Mouse (Mus musculus) kidney, postnatal 14 days (tissue): ENCODE measurements around the gene Ep400.
A peak's percentile ranks its signal among the peaks of the same experiment; 100 is the strongest.

Experiments
- DNase-seq: peaks from one replicate; pipeline ENCODE4 v3.0.0; 2022; ENCODE audit warnings: mixed read lengths

Ep400 gene

DNA sequence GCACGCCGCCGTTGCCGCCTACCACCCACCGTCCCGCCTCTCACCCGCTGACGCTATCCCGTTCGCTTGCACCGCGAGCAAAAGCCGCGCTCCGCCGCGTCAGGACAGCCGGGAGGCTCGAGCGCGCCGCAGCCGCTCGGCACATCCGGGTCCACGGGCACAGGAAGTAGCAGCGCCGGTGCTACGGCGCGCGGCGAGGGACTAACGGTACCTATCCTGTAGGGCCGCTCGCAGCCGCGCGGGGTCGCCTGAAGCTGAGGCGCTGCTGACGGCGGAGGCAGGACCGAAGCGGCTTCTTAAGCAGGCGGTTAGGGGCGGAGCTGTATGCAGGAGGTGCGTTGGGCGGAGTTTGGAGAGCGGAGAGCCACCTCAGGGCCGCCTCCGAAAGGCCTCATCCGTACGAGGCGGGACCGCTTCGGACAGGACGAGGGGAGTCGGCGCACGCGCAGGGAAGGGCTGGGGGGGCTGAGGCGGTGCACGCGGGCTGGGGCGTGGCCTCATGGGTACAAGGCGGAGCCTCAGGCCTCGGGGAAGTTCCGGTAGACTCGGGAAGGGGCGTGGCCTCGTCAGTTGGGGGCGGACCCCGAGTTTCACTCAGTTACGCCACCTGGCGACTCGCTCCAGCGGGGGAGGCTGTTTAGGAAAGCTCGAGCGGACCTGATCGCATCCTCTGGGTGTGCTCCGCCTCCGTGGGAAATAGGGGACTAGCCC, at the start of gene Ep400:
Ep400 (minus strand) TSS at position 270 of the 711 bp plus-strand sequence.
- peak; percentile 100 for DNase-seq

DNA sequence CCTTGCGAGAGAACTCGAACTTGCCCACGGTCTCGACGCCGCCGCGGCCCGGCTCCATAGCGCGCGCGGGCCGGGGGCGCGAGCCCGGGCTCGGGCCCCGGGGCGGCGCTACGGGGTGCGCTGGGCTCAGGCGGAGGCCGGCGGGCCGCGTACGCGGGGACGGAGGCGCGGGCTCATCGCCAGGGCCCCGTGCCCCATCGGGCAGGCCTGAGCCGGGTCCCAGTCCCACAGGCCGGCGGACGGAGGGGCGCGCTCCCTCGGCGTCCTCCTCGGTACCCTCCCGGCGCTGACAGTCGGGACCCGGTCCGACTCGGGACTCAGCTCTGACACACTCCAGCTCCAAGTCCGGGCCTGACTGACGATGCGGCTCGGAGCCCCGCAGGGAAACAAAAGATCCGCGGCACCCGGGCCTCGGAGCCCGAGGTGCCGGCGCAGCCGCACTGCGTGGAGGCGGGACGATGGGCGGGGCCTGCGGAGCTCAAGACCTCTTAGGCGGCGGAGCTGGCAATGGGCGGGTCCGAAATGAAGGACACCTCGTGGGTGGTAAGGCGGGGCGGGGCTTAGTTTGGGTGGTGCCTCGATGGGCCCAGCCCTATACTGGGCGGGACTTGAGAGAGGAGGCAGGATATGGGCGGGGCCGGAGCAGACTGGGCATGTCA, 39.3 kb upstream of the Ep400 start, which contains the start of gene Ulk1:
Ulk1 (minus strand) TSS at position 431 of the 659 bp plus-strand sequence.
- peak; percentile 100 for DNase-seq

DNA sequence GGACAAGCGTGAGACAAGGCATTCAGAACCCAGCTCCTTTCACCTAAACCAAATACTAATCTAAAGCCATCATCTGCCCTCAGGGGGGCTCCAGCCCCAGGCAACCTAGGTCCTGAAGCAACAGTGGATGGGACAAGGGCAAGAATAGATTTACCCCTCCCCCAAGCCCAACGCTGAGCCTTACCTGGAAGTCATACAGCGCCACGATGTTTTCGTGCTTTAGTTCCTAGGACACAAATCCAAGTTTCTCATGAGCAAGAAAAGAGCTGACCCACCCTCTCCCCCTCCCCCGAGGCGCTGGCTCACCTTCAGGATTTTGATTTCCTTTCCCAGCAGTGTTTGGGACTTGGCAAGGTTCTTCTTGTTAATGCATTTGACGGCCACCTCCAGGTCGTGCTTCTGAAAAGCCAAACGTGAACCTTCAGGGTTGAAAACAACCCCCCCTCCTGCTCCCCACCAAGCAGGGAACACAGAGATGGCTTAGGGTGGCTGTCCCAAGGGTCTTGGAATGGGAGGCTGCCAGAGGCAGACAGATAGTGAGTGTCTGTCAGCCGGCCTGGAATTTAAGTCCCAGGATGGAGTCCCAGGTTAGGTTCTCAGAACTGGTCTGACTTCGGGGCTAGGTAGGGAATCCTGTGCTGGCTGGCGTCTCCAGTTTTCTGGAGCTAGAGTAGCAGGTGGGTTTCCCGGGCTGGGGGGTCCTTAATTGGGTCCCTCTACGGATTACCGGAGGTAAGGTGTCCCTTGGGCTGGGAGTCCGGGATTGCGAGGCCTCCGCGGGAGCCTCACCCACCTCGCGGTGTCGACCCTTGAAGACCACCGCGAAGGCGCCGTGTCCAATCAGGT, 38.5 kb upstream of the Ep400 start:
- DNase-seq = peak; percentile 48

DNA sequence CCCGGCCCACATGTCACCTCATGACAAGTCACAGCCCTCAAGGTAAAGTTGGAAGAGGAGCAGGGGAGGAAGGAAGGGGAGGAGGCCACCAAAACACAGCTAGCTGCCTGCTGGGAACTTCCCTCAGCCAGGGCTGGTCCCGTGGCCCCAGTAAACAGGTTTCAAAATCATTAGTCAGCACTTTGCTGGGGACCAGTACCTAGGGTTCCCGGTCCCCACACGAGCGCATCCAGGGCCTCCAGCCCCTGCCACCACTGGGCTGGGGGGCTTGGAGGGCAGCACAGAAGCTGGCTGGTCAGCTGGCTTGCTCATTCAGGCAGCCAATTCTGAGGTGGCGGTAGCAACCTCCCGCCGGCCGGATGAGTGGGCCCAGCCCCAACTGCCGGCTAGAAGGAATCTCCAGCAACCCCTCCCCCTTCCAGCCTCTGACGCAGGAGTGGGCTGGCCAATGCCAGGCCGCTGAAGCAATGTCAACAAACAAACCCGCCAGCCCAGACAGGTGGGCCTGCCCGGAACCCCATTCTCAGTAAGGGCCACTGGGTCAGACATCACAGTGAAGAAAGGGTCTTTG, 37.6 kb upstream of the Ep400 start:
- peak; percentile 94 for DNase-seq

DNA sequence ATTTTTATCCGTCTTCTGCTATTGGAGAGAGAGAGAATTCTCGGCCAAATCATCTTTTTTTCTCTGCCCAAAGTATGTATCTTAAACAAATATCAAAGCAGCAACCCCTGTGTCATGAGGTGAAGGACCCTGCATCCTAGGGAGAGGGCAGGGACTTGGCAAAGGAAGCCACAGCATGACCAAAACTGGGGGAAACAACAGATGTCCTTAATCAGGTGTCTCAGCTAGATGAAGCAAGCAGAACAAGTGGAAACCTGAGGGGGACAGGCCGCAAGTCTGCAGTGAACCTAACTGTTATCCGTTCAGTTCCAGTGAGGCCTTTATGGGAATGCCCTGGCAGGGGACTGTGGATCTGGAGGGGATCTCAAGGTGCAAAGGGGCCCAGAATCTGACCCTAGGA, 36.9 kb upstream of the Ep400 start:
- no peak for DNase-seq

DNA sequence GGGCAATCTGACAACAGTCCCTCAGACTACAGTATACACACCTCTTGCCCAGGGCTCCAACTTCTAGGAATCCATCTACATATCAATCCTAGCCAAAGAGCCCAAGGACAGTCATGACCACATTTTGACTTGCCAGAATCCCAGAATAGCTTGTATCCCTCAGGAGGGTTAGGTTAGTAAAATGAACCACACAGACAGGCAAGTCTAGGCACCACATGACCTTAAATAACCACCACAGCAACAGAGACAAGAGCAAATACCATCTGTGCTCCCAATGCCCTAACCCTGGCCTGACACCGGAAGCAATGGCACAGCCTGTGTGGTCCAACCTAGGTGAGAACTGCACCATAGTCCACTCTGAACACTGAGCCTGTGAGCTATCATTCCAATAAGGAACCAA, 36.2 kb upstream of the Ep400 start:
- DNase-seq = no peak

DNA sequence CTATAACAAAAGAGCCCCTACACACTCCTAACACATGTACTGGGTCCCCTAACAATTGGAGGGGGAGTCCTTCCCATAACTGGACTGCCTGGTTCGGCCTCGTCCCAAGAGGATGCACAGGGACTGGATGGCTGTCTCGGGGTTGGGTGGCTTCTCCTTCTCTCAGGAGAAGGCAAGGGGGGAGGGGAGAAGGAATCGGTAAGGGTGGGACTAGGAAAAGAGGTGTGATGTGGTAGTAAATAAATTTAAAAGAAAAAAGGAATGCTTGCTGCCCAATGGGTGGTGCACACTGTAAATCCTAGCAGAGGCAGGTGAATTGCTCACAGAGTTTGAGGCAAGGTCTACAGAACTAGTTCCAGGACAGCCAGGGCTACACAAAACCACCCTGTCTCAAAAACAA, 35.6 kb upstream of the Ep400 start:
- DNase-seq = no peak

DNA sequence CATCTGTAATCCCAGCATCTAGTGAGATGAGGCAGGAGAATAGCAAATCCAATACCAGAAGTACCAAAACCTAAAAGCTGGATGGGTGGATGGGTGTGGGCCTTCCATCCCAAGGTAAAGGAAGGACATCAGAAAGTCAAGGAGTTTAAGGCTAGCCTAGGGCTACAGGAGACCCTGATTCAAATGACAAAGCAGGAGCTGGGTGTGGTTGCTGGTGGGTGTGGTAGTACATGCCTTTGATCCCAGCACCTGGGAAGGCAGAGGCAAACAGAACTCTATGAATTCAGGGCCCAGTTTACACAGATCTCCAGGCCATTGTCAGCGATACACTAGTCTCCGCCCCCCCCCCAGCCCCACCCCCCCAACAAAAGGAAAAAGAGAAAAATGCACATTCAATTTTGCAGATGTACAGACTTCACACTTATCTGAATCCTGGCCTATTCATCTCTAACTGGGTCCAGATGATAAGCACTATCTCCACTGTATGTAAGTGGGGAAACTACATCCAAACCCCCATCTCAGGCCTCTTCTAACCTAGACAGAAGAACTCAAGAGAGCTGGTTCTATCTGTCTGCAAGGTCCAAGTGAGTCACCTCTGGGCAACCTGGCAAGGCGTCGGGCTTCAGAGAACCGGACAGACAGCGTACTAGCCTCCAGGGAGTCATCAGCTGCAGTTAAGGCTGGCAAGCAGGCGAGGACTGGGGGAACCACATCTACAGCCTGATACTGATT, 33.7 kb upstream of the Ep400 start:
- DNase-seq = no peak

DNA sequence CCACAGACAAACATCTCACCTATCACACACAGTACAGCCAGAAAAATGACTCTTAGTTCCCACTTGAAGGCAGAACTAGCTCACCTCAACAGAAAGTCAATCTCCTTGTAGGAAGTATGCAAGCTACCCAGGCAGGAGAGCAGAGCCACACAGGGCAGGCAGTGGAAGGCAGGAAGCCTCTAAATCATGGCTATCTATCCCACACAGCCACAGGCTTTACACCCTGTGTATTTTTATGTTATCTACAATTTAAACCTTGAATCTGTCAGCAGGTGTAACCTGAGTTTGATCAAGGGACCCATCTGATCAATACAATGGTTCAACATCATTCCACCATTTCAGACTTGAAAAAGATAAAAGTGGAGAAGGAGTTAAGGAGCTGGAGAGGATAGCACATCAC, 32.3 kb upstream of the Ep400 start:
- DNase-seq = no peak

DNA sequence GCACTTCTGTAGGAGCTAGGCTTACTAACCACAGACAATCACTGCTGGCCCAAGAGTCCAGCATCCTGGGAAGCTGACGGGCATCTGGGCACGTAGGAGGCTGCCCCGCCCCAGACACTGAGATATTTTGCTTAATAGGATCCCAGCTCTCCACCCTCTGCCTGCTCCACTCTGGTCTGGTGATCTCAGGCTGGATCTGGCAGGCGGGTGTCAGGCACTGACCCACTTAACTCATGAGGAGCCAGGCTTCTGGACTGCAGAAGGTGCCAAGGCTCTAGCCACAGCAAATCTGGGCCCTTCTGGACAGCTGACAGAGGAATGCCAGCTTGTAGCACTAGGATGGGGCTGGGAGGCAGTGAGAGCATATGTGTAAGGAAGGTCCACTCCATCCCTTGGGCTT, 31.7 kb upstream of the Ep400 start:
- DNase-seq = no peak

DNA sequence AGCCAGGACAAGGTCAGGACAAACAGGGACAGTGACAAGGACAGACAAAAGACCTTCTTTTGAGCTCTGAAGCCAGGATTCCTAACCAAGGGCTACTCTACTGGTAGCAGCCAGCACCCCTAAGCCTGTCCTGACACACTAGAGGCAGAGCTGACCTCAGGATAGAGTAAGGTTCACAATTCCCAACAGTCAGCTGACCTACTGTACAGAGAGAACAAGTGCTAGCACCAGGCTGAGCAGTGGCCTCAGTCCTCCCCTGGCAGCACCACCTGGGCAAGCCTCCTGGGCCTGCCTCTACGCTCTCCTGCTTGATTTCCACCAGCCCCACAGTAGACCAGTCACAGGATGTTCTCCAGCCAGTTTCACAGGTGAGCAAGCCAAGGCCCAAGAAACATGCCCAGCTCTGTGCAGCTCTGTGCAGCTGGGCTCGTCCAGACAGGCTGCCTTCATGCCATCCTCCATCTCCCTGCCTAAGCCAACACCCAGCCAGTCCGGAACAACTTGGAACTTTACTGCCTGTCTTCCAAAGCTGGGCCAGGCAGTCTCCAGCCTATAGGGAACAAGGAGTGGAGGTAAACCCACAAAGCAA, 30.6 kb upstream of the Ep400 start:
- DNase-seq = peak; percentile 34

DNA sequence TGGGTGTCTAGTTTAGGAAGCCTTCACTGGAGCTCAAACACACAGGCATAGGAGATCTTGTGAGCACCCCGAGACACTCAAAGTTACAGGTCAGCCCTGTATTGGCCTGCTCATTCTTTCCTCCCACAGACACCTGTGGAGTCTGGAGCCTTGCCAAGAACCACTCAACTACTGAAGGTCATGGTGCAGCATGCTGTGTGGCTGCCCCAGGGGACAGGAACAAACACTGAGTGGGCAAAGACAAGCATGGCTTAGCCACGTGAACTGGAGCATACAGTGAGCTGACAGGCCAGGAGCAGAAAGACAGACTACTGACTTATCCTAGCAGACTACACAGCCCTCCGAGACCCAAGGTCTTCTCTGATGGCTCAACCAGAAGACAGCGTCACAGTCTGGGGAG, 27.2 kb upstream of the Ep400 start:
- DNase-seq = peak; percentile 80

DNA sequence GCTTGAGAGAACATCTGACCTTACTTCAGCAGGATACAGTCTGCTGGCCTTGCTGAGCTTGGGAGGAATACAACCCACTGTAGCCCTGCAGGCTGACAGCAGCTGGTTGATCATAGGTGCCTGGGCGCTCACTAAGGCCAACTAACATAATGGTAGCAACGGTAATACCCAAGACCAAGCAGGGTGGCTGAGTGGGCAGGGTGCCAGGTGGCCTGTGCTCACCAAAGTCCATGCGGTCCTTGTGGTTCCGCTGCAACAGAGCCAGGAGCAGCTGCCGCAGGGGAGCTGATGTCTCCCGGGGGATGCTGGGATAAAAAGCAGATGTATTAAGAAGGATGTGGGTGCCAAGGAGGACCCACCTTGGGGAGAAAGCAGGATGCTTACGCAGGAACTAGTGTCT, 23.8 kb upstream of the Ep400 start:
- DNase-seq = peak; percentile 64

DNA sequence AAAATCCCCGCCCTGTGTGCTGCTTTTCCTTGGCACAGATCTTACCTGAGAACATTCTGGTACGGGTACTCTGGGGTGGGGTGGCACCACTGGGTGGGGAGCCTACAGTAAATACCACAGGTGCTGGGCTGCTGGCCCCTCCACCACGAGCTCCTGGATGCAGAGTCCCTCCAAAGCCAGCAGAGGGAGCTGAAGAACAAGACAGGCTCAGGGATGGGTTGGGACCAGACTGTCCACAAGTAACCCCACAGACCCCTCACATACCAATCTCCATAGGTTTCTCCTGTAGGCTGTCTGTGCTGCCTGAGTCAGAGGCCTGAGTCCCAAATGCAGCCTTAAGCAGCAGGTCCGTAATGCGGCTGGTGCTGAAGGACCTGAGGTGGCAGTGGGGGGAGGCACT, 18.2 kb upstream of the Ep400 start:
- DNase-seq = peak; percentile 45

DNA sequence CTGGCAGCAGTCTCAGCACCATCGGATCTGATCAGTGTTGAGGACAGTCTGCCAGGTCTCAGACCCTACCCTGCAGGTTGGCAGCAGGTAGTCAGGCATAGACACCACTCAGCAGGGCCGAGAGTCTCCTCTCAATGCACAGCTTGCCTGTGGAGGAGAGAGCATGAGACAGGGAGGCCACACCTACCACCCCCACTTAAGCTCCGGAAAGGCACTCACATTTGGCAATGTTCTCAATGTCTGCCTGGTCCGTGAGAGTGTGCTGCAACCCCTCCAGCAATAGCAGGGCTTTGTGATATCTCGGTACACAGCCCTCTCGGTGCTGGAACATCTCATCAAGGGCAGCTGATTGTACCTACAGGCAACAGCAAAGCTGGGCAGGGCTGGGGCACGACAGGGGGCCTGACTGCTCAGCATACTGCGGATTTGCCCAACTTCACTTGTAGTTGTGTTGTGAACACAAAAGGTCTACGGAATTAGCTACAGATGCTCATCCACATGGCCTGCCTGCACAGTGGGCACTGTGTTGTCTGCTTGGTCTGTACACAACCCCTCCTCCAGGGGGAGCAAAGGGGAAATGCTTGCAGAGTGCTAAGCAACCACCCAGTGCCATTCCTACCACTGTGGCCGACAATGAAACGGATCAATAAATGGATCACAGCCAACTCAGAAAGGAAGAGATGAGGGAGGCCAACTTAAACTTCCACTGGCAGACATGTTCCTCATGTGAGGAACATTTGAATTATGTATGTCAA, 15.7 kb upstream of the Ep400 start:
- DNase-seq = no peak

DNA sequence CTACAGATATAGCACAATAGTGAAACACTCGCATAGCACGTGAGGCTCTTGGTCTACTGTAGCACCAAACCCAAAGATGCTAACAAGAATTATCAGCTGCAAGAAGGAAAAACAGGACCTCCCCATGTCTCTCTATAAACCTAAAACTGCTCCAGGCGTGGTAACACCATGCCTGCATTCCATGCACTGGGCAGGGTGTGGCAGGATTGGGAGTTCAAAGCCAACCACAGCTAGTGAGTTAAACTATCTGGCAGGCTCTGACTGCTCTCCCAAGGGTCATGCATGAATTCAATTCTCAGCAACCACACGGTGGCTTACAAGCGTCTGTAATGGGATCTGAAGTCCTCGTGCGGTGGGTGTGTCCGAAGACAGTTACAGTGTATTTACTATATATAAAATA, 12.6 kb upstream of the Ep400 start:
- no peak for DNase-seq

DNA sequence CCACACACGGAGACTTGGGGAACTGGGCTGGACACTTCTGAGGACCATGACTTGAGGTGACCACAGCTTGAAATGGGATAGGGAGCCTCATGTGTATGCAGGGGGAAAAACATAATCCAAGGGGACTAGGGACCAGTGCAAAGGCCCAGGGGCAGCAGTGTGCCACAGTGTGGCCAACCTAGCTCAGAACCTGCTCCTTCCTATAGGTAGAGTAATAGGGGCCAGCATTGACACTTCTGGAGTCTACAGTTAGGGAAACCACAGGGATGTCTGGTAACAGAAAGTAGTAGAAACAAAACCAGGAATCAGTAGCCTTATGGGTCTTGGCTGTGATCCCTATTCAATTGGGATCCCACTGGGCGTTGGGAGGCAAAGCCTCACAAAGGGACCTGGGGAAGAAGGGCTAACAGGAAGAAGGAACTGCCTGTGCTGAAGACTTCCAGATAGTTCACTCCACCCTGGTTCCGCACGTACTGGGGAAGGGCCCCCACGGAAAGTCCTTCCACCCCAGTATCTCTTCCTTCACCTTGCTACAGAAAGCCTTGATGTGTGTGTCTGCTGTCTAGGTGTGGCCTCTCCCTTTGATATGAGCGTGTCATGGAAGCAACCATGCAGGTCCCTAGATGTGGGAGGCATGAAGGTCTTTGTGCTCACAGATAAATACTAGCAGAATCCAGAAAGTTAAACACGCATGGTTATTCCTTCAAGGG, 11.2 kb upstream of the Ep400 start:
- no peak for DNase-seq

DNA sequence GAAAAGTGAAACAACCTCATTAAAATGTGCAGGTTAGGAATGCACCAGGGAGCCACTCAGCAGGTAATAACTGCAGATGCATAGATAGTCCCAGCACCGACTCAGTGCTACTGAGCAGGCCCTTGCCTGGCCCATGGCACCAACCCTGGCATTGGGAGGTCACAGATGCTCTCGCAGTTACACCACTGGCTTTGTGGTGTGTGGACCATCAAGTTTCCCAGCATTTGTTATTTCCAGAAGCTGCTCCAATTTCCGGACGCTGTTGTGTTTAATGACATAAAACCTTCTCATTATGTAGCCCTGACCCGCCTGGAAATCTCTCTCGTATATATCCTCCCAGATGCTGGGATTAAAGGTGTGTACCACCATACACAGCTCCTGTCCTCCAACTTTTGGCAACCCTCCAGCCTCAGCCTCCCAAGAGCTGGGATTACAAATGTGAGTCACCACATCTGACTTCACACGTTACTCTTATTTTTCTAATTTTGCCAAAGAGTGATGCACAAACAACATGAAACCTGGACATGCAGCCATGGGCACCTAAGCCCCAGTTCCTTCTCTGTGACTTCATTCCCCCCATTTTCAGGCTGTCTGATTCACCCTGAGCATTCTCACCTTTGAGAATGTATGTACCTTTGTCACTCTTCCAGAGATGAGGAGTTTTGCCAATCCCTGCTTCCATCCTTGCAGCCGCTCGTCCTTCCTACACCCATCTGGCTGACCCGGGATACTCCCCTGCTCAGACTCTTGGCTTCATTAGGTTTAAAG, 10.4 kb upstream of the Ep400 start:
- DNase-seq = no peak

DNA sequence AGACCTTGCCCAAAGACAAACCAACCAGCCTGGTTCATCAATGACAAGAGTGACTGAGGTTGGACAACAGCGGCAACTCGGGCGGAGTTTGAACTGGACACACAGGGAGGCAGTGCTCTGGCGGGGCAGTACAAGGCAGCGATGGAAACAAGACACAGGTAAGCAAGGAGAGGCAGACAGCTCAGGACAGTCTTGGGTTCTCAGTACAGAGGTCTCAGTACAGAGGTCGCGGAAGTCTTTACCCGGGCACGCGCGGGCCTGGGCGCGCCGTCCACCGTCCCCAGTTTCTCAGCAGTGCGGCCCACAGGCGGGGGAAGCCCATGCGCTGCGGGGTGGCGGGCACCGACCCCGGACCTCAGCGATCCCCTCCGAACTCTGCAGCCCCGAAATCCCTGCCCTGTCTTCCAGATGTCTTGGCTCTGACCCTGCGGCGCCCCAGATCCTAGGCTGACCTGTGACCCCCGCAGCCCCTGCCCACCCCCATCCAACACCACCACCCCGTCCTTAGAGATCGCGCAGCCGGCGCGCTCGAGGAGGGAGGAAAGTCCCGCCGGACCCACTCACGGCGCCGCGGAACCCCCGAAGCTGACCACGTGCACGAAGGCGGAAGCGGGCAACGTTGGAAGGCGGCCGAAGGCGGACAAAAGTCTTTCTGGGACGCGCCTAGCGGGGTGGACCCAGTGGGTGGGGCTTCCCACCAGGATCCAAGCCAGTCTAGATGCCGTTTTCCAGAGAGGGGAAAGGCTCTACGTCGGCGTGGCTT, 9.7 kb upstream of the Ep400 start, which contains the start of gene Pus1:
Pus1 (minus strand) TSS at position 662 of the 763 bp plus-strand sequence.
- DNase-seq = peak; percentile 96
